Mouse (Mus musculus) retina, embryonic 14.5 days (tissue): Measurements from ENCODE around the gene Nav3.

ENCODE experiments used
- DNase-seq: peaks from one replicate; pipeline ENCODE4 v3.0.0-alpha.2; 2015; ENCODE audit warnings: low spot score

Gene Nav3

DNA sequence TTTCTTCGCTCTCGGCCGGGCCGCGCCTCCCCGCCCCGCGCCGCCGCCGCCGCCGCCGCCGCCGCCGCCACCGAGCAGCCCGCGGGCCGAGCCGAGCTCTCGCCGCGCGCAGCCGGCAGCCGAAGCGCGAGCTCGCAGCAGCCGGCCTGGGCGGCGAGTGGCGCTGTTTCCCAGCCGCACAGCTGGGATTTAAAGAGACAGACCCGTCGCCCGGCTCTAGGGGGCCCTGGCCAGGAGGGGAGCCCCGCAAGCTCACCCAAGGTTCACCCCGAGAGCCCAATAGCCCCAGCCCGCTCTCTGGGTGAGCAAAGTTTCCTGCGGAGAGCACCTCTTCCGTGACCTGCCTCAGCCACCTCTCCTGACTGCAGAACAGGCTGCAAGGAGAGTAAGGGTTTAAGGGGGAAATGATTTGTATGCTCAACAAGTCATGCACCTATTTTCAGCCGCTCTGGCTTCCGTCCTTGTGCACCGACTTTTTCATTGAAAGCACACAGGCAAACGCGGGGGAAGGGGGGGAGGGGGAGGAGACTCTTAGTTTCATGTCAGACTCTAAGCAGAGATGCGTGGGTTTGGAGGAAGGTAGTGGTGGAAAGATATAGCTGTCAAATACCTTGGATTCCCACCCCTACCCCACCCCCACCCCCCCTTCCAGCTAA is at the start of gene Nav3:
TSS of gene Nav3 (minus strand) at position 367 of the 656 bp plus-strand sequence.
- peak; percentile 84 for DNase-seq

DNA sequence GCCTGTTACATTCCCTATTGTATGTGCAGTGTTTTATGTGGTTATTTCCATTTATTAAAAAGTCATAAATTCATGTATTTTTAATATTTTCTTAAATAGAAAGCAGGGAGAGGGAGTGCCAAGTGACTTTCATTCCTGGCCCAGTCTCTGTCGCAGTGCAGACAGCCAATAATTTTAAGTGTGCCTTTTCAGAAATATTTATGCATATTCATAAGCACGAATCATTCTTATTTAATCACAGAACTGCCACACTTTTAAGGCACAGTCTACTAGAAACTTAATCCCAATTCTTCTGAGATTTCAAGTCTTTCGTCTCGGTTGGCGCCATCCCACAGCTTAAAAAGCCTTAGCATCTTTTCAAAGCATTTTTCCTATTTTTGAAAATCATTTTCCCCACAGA is 29.3 kb upstream of the Nav3 start:
- no peak for DNase-seq

DNA sequence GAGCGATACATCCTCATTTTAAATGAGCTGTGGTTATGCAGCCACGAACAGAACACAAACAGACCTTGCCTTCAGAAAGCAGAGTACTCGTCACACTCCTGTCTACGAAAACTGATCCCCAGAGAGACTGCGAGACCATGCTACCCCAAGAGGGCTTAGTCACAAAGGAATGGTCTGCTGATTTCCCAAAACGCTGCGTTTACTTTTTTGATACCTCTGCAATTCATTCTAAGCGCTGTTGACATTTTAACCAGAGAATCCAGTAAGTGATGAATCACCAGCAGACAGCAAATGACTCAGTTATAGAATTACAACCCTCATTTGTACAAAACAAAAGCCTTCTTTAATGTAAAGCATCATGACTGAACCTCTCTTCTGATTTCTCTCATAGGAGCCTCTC is 28.8 kb upstream of the Nav3 start:
- DNase-seq, result no peak

DNA sequence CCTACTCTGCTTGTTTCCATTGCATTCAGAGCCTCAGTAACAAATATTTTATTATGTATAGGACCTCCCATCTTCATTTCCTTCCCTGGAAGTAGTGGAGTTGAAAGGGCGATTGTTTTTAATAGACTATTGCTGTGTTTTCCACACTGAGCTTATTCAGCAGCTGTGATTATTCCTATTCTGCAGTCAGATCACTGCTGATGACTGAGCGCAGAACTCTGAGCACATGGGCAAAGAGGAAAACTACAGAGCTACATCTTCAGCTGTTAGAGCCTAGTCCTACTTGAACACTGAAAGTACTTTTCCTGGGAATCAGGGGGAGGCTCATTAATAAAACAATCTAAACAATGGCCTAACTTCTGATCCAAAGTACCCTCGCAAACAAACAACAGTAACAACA is 23.2 kb upstream of the Nav3 start:
- DNase-seq, result no peak

DNA sequence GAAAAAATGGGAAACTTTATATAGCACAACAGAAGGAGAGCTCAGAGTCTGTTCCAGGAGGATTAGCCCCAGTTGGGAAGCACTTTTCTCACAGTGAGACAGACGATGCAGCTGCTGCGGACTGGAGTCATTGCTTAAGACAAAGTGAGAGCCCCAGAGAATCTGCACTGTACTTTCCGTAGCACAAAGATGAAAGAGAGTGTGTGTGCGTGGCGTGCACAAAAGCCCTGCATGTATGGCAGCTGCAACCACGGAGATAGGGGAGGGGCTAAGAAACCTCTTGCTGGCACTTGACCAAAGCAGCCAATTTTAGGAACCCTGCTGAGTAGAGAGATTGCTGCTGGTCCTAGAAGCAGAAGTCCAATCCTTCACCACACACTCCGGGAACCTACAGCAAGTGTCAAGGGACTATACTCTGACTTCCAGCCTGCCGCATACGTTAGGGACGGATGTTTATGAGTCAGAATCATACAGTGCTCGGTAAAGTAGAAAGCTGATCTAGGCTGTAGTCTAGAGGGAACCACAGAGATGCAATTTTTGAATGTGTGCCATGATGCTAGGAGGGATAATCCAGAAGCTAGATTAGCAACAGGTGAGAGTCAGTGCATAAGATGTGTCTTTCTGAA is 21.8 kb upstream of the Nav3 start:
- DNase-seq, result peak; percentile 39

DNA sequence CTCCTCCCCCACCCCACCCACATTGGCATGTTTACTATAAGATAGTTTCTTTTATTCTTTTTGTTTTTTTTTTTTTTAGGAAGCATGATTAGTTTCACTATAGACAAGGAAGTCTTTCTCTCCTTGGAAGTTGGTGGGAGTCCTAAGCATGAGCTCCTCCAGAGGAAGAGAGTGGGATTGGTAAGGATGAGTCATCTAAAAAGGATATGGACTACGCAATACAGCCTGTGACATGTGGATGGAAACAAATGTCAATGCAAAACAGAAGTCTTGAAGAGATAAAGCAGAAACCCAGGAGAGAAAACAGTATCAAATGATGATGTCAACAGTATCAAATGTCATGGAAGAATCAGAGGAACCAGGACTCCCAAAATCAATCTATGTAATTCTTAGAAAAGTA is 18.1 kb upstream of the Nav3 start:
- no peak for DNase-seq

DNA sequence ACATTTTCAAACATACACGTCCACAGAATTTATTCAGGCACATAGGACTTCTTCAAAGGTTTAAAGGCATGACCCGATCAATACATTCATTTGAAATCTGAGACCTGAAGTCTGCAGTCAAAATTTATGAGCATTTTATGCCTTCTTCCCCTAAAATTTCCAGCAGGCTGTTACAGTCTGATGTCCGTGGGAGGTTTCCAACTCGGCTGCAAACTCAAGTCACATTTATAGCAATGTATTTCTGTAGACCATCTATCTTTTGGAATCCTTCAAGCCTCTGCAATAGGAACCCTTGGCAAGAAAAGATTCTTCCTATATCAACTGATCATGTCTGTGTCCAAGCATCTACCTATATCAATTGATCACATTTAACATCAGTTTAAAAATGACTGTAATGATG is 13.4 kb upstream of the Nav3 start:
- no peak for DNase-seq

DNA sequence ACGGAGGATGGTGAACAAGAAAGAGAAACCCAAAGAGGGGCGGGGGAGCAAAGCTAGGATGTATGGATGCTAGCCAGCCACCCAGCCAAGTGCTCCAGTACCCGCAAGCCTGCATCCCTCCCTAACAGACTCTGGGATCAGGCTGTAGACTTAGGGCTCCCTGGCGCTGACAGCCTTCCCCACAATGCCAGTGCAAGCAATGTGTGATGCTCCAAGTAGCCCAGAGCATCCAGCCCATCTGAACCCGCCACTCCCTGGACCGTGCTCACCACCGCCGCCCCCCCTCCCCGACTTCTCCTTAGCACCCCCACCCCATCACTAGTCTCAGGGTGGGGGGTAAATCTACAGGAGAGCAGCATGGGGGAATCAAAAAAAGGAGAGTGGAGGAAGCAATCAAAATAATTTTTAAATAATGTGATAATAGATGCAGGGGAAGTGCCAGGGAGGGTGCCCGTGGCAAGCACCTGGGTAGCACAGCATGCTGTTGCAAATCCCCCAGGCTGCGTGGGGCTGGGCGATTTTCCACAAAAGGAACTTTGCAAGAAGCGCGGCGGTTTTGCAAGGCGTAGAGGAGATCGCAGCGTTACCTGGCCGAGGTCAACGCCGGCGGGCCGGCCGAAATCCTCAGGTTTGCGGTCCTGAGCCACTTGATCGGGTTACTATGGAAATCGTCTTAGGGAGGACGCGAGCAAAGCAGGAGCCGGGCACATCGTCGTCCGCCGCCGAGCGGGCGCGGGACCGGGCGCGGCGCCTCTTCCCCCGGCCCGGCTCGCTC is 754 bp downstream of the Nav3 start:
- DNase-seq, result peak; percentile 44

DNA sequence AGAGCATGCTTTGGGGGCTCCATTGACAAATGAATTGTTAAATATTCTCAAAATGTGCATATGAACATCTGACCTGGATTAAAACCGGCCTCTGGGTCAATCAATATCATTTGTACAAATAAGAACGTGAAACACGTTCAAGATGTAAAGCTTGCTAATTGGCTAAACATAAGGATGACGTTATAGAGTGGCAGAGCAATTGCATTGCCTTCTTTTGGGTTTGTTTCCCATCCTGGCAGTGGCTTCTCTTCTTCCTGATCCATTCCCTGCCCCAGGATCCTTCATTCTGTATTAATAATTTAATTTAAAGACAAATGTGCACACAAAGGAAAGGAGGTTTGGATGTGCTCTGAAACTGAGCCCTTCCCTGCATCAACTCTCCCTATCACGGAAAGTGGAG is 2.4 kb downstream of the Nav3 start:
- DNase-seq, result no peak

DNA sequence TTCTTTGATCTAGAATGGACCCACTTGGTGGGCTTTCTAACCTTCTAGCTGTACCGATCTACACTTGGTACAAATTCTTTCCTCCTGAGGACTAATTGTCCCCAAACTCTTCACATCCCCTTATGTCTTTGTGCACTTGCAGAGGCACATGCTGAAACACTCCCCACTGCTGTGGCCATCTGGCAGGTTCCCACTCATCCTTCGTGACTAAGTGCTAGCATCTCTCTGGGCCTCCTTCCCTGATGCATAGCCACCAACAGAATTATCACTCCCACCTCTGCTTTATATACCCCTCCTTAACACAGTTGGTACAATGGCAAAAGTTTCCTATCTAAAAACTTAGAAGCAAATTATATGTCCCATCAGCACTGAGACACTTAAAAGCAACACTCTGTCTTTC is 15.6 kb downstream of the Nav3 start:
- DNase-seq, result no peak

DNA sequence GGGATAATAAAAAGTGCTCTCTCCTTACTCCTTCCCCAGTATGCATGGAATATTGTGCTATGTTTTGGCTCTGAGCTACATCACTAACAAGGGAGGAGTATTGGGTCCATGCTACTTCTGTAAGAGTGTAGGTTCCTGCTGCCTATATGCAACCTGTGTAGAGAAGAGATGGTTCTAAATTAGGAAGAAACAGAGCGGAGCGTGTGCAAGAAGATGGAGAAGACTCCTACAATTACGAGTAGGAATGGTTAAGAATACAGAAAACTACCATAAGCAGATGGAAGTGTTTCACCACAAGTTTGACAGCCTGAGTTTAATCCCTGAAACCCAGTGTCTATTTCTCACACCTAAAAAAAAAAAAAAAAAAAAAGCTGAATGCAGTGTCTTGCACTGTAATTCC is 24.9 kb downstream of the Nav3 start:
- DNase-seq, result no peak

DNA sequence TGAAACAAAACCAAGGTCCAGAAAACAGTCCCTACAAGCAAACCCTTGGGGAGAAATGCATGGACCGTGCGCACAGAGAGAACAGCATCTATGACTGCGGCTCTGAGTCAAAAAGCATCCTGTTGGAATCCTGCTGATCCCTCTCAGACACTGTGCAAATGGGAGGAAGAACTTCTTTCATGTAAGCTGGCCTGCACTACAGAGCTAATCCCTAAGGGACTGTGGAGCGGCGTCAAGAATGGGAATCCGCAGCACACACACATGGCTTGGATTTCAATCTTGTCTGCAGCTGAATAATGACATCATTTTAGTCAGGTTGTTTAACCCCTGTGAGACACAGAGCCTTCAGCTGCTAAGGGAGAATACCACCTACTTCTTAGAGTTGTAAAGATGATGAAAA is 26.4 kb downstream of the Nav3 start:
- DNase-seq, result no peak

DNA sequence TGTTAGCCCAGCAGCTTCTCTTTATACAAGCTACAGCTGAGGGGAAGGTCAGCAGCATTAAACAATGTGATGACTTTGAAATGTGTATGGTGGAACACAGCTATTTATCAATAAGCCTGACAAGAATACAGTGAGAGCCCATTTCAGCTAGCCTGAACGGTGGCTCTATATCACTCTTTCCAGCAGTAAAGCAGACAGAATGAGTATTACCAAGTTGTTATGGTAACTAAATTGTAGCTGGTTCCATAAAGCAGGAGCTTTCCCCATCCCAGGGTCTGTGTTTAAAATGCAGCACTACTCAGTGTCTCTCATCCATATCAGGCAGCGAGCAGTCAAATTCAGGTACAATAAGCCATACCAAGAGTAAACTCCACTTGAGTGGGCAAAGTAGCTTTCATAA is 27.0 kb downstream of the Nav3 start:
- DNase-seq, result no peak

DNA sequence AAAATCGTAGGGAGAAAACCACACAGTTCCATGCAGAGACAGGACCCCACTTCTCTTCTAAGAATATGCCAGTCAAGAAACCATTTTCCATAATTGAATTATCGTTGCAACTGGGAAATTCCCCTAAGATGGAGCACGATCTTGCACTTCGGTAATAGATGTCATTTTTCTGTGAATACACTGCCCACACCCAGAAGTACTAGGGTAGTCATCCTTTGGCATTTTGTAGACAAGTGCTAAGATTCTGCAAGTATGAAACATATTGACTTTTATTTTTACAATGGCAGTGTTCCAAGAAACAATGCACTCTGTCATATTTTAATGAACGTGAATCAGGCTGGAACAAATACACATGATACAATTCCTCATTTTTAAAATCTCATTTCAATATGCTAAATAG is 34.5 kb downstream of the Nav3 start:
- no peak for DNase-seq

DNA sequence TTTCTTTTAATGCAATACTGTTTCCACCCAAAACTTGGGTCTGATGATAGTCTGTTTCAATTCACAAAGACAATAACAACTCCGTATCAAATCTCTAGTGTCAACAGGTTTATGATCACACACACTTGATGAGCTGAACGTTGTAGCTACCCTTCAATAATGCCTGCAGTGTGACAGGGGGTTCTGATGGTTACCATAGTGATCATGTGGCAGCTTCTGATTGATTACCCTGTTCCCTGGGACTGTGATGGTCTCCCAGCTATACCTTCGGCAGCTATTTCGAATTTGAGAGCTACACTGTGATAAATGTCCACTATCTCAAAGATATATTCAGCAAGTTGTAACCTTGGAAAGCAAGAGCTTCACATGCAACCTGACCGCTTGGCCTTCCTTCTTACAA is 39.0 kb downstream of the Nav3 start:
- DNase-seq, result no peak

DNA sequence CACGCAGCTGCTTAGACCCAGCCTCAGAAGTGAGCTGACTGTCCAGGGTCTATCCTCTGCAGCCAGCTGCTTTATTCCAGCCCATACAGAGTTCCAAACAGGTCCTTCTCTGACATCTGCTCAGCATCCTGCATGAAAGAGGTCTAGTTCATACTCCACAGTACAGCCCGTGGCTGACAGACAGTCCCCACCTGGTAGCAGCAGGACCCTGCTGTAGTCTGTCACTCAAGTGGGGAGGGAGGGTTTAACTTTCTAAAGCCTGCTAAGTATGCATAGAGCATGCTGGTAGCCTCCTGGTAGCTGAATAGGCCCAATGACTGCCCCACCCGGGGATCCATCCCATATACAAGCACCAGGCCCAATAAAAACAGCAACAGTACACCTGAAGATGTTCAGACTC is 40.4 kb downstream of the Nav3 start:
- DNase-seq, result no peak

DNA sequence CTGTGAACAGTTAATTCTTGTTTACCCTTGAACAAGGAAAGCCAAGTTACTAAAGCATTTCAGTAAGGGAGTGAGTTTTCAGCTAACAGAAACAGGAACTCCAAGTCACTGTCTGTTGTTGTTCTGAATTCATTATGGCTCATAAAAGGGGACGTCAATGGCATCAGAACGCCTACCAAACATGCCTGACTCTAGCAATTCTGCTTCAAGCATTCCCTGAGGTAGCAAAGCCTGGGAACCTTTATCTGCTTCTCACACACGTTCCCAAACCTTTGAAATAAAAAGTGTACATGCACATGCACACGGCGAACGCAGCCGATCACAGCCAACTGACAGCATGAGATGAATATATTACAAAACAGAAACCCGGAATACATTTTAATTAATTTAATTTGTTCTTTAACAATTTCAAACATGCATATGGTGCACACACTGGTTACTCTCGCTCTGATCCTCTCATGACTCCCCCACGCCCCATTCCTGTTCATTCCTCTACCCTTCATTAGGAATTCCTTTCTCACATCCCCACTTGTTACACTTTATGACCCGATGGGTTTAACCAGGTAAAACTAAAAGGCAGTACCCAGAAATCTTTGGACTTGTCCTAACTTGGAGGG is 42.6 kb downstream of the Nav3 start:
- no peak for DNase-seq

DNA sequence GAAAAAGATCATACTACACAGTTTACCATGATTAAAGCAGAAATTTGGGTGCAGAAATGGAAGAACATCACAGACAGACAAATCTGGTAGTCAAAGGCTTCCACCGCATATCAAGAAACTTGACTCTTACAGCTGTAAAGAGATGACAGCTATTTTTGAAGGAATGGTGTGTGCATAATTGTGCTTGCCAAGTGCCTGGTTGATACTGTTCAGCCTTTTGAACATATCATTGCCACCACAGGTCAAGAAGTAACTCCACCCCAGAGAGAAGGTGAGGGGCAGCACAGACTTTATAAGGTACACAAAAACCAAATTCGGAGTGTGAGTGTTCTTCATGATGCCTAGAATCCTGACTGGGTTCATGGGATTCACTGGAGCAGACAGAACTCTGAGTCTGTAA is 53.1 kb downstream of the Nav3 start:
- no peak for DNase-seq

DNA sequence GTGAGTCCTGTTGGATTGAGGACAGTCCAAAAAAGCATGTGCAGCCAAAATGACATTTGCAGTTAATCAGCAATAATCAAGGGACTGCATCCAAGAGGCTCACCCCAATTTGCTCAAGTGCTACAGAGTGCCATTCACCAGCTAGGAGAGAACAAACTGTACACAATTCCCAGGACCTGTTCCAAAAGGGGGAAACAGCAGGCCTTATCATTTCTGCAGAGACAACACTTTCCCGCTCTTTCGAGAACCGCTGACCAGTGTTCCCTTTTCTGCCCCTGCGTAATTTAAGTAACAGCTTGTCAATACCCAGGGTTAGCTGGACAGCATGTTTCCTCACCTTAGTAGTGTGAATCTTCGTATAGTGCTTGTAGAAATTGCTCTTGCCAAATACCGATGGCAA is 55.4 kb downstream of the Nav3 start:
- no peak for DNase-seq

DNA sequence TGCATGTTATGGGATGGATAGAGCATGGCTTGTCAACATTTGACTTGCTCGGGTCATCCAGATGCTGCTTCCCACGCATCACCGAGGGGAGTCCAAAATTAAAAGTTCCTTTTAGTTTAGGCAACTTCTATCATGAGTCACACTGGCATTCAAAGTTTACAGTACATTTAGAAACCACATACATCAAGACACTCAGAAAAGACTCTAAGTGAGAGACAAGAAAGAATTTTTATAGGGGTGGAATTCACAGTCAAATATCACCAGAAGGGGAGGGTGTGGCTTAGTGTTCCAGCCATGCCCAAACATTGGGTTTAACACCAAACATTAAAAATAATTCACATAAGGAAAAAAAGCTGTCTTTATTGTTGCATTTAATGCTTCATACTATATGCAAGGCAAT is 57.4 kb downstream of the Nav3 start:
- DNase-seq, result no peak

DNA sequence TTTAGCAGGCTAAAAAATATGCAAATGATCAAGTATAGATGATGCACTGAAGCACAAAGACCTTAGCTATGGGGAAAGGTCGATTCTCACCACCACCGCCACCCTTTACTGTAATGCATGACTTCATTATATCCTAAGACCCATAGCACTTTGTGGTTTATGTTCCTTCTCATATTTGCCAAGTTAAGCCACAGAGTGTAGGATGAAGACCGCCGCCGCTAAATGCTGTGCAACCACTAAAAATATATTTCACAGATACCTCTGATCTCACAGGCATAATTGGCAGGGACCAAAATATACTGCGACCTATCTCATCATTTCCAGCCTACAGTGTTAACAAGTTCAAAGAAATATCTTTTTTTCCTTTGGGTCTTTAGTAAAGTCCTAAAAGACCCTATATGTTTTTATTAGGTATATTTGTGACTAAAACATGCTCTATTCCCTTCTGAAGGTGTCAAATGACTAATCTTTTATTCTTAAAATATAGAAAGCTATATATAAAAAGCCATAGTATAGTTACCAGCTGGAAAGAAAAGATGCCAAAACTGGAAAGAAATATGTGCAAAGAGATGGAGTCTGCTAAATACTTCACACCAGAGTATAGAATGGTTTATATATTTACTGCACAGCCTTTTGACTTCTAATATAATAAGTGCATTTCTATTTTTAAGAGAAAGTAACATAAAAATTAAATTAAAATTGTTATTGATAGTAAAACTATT is 69.4 kb downstream of the Nav3 start:
- DNase-seq, result no peak

DNA sequence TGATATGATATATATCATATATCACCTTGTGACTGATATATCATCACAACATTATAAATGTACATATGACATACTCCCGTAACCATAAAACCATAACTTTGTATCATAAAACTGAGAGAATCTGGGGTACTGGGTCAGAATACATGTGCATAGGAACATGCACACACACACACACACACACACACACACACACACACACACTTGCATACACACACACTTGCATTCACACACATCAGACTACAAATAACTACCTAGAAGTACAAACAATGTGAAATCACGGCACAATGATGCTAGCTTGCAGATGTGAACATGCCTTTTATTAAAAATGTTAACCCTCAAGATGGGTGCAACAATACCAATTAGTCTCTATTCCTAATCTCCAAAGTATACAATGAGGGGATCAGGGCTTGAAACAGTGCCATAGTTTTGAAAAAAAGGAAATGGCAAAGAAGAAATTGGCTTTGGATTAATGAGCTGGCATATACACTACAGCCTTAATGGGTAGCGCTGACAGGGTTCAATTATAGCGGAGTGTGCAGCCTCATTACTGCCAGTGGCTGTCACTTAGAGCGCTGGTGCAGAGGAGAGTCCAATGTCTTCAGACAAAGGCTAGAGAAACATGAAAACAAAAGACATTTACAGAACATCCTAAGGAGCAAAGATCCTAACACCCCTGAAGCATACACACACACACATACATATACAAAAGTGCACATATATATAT is 72.3 kb downstream of the Nav3 start:
- DNase-seq, result peak; percentile 76
